Mouse (Mus musculus) liver, embryonic 13.5 days (tissue): ENCODE measurements around the gene Uqcc2. TPM values are rescaled to one million over a fixed set of nuclear protein-coding genes. Genes with fewer than 3 reads are reported as not detected.
A peak's percentile ranks its signal among the peaks of the same experiment; 100 is the strongest.

ENCODE experiments used
- ATAC-seq: fragments of 200-750 bp; cut with Nextera tagmentation; 2 replicates; pipeline ENCODE4 v1.8.0; 2017; ENCODE audit warnings: low read depth, mild to moderate bottlenecking, moderate number of reproducible peaks, moderate library complexity
- DNase-seq: peaks from one replicate; pipeline ENCODE4 v3.0.0; 2022
- H3K27ac ChIP-seq: fragments of 300-500 bp; sonication (generic); 2 replicates; pipeline ENCODE4 v1.5.1; 2015; ENCODE audit warnings: moderate library complexity, mild to moderate bottlenecking, inconsistent platforms
- H3K27me3 ChIP-seq: fragments of 300-500 bp; sonication (generic); 2 replicates; pipeline ENCODE4 v1.6.1; 2015; ENCODE audit warnings: mild to moderate bottlenecking, inconsistent platforms
- H3K36me3 ChIP-seq: fragments of 300-500 bp; sonication (generic); 2 replicates; pipeline ENCODE4 v1.6.1; 2015; ENCODE audit warnings: mild to moderate bottlenecking, inconsistent platforms
- H3K4me1 ChIP-seq: fragments of 300-500 bp; sonication (generic); replicated peaks from 2 replicates; pipeline ENCODE4 v1.6.1; 2015; ENCODE audit warnings: inconsistent platforms
- H3K4me2 ChIP-seq: fragments of 300-500 bp; sonication (generic); 2 replicates; pipeline ENCODE4 v1.6.1; 2015; ENCODE audit warnings: inconsistent platforms, mild to moderate bottlenecking, moderate library complexity
- H3K4me3 ChIP-seq: fragments of 300-500 bp; sonication (generic); replicated peaks from 2 replicates; pipeline ENCODE4 v1.5.1; 2015; ENCODE audit warnings: mild to moderate bottlenecking, inconsistent platforms
- H3K9ac ChIP-seq: fragments of 300-500 bp; sonication (generic); 2 replicates; pipeline ENCODE4 v1.6.1; 2015; ENCODE audit warnings: mild to moderate bottlenecking, inconsistent platforms
- H3K9me3 ChIP-seq: fragments of 300-500 bp; sonication (generic); replicated peaks from 2 replicates; pipeline ENCODE4 v1.6.1; 2016; ENCODE audit warnings: inconsistent platforms
- WGBS: fragments of 180-500 bp; shearing (Covaris S2); methylation state at CpG from one replicate; pipeline ENCODE4 v1.1.7; 2015; ENCODE audit not compliant: insufficient replicate concordance; 5-methylcytosine and 5-hydroxymethylcytosine counted together
- polyA plus RNA-seq: library from polyadenylated mRNA; unstranded; fragments of >200 nt; fragmentation: Nextera tagmentation; extraction: Ambion mirVana; gene quantifications from 2 replicates; pipeline ENCODE4 v1.2.1, GENCODE M21; 2015

The Uqcc2 gene
- polyA plus RNA-seq, 1 experiment from 2014 or later: 211 TPM

DNA sequence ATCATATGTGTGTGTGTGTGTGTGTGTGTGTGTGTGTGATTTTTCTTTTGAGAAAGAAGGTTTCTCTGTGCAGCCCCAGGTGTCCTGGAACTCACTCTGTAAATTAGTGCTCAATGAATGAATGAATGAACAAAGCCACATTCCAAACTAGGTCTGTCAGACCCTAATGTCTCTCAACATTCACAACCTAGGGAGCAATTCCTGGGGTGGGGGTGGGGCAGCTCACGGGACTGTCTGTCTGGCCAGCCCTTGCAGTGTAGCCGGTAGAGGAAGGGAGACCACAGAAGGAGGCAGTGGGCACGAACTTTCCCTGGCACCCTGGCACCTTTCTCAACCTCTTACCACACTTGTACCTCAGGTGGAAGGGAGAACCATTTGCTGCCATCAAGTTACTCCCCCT is 999 bp upstream of the Uqcc2 start:
- Histone ChIP-seq H3K27me3 (peaks cover 3% of the 10 kb centered on the region; the same call in 1 of the 2 replicates), H3K36me3 (peaks cover 5% of the 10 kb centered on the region; the same call in 1 of the 2 replicates), H3K27ac (0 out of 2 replicates have a peak overlapping the region, but pooled peaks have one; percentile 29), H3K4me1 (peaks cover 60% of the 10 kb centered on the region), H3K4me2 (no peak overlapping the region), H3K9me3 (no peaks in the 10 kb centered on the region), H3K4me3 (no peak overlapping the region), H3K9ac (no peak overlapping the region)
- no peak for DNase-seq
- WGBS: 33% methylated on average over 3 of the region's 3 CpGs
- no peak for ATAC-seq

DNA sequence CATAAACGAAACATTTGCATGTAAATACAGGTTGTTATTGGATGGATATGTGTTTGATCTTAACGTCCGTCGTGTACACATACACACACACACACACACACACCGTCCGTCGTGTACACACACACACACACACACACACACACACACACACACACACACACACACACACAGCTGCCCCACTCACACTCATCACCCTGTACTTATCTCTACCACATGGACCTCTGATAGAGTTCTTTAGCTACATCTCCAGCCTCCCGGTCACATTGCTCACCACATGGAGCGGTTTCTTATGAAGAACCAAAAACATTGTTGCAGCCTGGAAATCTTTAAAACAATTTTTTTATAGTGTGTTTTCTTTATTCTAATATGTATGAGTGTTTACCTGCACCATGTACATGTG is 471 bp upstream of the Uqcc2 start:
- Histone ChIP-seq H3K9me3 (no peaks in the 10 kb centered on the region), H3K36me3 (peaks cover 7% of the 10 kb centered on the region; the same call in 1 of the 2 replicates), H3K27ac (peak overlapping the region; percentile 63), H3K4me2 (peak overlapping the region; percentile 73), H3K27me3 (0 out of 2 replicates have a peak, but pooled peaks cover 3% of the 10 kb centered on the region), H3K4me3 (peak overlapping the region; percentile 81), H3K9ac (peak overlapping the region; percentile 79), H3K4me1 (peaks cover 63% of the 10 kb centered on the region)
- 19% methylated on average over 9 of the region's 9 CpGs for WGBS
- peak; percentile 61 for ATAC-seq
- DNase-seq: no peak

DNA sequence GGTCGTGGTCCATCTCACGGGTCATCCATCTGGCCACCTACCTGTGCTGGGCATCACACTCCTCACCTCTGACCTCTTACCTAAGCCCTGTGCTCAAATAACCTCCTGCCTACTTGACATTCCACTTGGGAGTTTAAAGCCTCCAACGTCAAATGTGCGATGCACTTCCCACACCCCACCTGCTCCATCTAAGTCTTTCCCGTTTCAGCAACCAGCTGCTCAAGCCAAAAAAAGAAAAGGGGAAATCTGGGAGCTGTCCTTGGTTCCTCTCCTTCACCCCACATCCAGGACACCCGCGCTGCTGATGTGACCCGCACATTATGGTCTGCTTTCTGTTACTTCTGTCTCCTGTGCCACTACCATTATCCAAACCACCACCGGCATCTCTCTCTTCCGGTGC is 1.5 kb downstream of the Uqcc2 start:
- no peaks in the 10 kb centered on the region for H3K27me3 ChIP-seq
- peaks cover 72% of the 10 kb centered on the region for H3K4me1 ChIP-seq
- no peak overlapping the region for H3K27ac ChIP-seq
- peak overlapping the region; percentile 0; the same call in 1 of the 2 replicates for H3K4me2 ChIP-seq
- no peak overlapping the region for H3K9ac ChIP-seq
- 86% methylated on average over 10 of the region's 10 CpGs for WGBS
- no peaks in the 10 kb centered on the region for H3K9me3 ChIP-seq
- H3K4me3 ChIP-seq: no peak overlapping the region
- DNase-seq (no peak), ATAC-seq (no peak)
- peaks cover 18% of the 10 kb centered on the region; the same call in 1 of the 2 replicates for H3K36me3 ChIP-seq

DNA sequence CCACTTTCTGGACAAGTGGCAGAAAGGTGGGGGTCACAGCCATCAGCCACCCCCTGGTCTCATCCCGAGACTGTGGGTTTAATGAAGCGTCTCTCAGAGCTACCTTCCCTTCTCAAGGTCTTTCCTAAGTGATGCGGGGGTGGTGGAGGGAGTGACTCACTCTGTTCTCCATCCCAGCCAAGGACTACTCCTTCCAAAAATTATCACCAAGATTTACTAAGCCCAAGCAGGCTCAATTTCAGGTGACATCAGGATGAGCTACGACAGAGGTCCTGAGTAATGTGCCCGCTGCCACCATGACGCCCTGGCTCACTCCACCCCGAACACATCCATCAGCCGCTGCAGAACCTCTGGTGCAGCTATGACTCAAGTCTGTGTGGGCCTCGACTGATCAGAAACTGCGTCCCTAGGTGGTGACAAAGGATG is 2.5 kb downstream of the Uqcc2 start:
- H3K4me3 ChIP-seq: no peak overlapping the region
- DNase-seq (no peak), ATAC-seq (no peak)
- H3K9me3 ChIP-seq: no peaks in the 10 kb centered on the region
- no peak overlapping the region for H3K9ac ChIP-seq
- H3K27me3 ChIP-seq: no peaks in the 10 kb centered on the region
- no peak overlapping the region for H3K27ac ChIP-seq
- no peak overlapping the region for H3K4me2 ChIP-seq
- H3K36me3 ChIP-seq: peaks cover 18% of the 10 kb centered on the region; the same call in 1 of the 2 replicates
- peaks cover 77% of the 10 kb centered on the region for H3K4me1 ChIP-seq
- WGBS: 71% methylated on average over 10 of the region's 10 CpGs

DNA sequence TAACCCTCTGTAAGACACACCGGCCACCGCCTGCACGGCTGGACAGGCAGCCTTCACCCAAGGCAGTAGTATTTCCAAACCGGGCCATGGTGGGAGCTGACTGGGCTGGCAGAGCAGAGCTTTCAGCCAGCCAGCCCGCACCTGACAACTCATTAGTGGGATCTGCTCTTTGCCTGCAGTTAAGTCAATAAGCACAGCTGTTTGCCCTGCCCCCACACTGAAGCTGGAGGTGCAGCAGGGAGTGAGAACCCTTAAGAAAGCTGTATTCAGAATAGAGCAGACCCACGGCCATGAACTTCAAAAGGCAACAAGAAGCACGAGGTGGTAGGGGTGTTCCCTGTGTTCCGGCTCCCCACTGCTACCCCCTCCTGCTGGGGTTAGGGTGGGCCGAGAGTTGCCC is 3.5 kb downstream of the Uqcc2 start:
- ATAC-seq (no peak), DNase-seq (no peak)
- 63% methylated on average over 9 of the region's 9 CpGs for WGBS
- Histone ChIP-seq H3K27me3 (no peaks in the 10 kb centered on the region), H3K9me3 (no peaks in the 10 kb centered on the region), H3K9ac (0 out of 2 replicates have a peak overlapping the region, but pooled peaks have one; percentile 9), H3K27ac (no peak overlapping the region), H3K4me2 (0 out of 2 replicates have a peak overlapping the region, but pooled peaks have one; percentile 13), H3K4me3 (no peak overlapping the region), H3K4me1 (peaks cover 71% of the 10 kb centered on the region), H3K36me3 (peaks cover 23% of the 10 kb centered on the region)

DNA sequence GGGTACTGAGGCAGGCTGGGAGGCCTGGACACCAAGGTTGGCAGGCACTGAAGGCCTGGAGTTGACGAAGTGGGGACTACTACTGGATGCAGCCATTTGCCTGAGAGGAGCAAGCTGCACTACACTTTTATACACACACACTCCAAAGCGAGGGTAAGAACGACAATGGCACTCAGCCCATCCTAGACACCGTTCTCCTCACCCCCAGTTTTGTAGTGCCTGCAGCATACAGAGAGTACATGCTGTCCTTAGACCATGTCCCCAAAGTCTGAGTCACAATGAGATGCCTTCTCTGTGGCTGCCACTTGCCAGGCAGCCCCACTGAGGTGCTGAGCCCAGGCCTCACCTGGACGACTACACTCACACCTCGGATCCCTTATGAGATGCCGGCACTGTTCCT is 3.9 kb downstream of the Uqcc2 start:
- no peak for ATAC-seq
- 0 out of 2 replicates have a peak overlapping the region, but pooled peaks have one; percentile 13 for H3K4me2 ChIP-seq
- no peaks in the 10 kb centered on the region for H3K27me3 ChIP-seq
- no peak for DNase-seq
- 75% methylated on average over 7 of the region's 7 CpGs for WGBS
- H3K27ac ChIP-seq: no peak overlapping the region
- H3K36me3 ChIP-seq: peaks cover 27% of the 10 kb centered on the region
- 0 out of 2 replicates have a peak overlapping the region, but pooled peaks have one; percentile 9 for H3K9ac ChIP-seq
- H3K4me3 ChIP-seq: no peak overlapping the region
- no peaks in the 10 kb centered on the region for H3K9me3 ChIP-seq
- H3K4me1 ChIP-seq: peaks cover 71% of the 10 kb centered on the region

DNA sequence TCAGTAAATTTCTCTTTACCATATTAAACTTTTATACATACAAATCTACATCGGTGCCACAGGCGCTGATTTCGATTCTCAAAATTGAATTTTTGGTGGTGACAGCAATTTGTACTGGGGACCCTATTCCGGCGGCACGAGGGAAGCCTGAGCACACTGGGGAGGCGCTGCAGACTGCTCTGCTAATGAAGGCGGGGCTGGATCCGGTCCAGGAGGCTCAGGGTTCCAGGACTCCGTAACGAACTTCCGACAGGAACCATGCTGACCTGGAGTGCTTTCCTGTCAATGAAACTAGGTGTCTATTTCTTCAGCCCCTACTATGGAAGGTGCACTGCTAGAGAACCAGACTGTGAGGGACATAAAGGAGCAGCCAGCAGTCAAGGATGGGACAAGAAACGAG is 4.4 kb downstream of the Uqcc2 start:
- no peak overlapping the region for H3K9ac ChIP-seq
- DNase-seq: no peak
- H3K4me3 ChIP-seq: no peak overlapping the region
- WGBS: 80% methylated on average over 13 of the region's 13 CpGs
- no peak for ATAC-seq
- no peak overlapping the region for H3K27ac ChIP-seq
- peaks cover 32% of the 10 kb centered on the region for H3K36me3 ChIP-seq
- no peaks in the 10 kb centered on the region for H3K9me3 ChIP-seq
- H3K27me3 ChIP-seq: no peaks in the 10 kb centered on the region
- peaks cover 71% of the 10 kb centered on the region for H3K4me1 ChIP-seq
- H3K4me2 ChIP-seq: no peak overlapping the region

DNA sequence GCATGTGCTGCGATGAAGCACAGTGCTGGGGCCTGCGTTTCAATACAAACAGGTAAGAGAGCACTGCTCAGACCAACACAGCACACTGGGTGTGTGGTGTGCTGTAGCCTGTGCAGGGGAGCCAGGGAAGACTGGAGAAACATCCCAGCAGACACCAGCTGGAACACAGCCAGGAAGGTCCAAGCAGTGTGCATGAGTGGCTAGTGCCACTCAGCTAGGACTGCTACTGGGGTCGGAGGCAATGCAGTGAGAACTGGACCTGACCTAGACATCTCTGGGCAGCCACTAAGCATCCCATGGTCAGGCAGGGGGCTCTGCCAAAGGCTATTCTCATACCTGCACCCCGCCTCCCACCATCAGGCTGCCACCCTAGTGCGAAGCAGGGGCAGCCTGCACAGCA is 5.5 kb downstream of the Uqcc2 start:
- Histone ChIP-seq H3K4me2 (no peak overlapping the region), H3K9me3 (no peaks in the 10 kb centered on the region), H3K4me1 (peaks cover 74% of the 10 kb centered on the region), H3K27ac (no peak overlapping the region), H3K9ac (no peak overlapping the region), H3K36me3 (peaks cover 43% of the 10 kb centered on the region), H3K4me3 (no peak overlapping the region), H3K27me3 (no peaks in the 10 kb centered on the region)
- ATAC-seq: no peak
- no peak for DNase-seq
- 82% methylated on average over 5 of the region's 5 CpGs for whole genome bisulfite sequencing

DNA sequence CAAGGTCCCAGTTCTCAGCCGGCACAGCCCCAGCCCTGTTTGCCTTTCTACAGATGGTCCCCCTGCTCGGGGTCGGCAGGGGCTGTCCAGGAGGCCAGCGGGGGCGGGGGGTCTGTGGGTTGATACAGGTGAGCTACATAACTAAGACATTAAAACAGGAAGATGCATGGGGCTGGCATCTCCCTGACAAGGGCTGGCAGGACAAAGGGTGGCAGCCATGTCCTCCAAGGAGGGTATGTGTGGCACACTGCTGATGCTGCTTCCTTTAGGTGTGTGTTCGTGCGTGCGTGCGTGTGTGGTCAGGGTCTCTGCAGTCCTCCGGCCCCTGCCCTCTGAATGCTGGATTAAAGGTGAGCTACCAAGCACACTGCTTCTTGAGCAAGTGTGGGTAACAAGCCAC is 6.7 kb downstream of the Uqcc2 start:
- 81% methylated on average over 10 of the region's 10 CpGs for WGBS
- no peak for ATAC-seq
- Histone ChIP-seq H3K9me3 (no peaks in the 10 kb centered on the region), H3K36me3 (peaks cover 55% of the 10 kb centered on the region), H3K4me1 (peaks cover 73% of the 10 kb centered on the region), H3K9ac (no peak overlapping the region), H3K4me2 (no peak overlapping the region), H3K4me3 (no peak overlapping the region), H3K27me3 (no peaks in the 10 kb centered on the region), H3K27ac (no peak overlapping the region)
- no peak for DNase-seq

DNA sequence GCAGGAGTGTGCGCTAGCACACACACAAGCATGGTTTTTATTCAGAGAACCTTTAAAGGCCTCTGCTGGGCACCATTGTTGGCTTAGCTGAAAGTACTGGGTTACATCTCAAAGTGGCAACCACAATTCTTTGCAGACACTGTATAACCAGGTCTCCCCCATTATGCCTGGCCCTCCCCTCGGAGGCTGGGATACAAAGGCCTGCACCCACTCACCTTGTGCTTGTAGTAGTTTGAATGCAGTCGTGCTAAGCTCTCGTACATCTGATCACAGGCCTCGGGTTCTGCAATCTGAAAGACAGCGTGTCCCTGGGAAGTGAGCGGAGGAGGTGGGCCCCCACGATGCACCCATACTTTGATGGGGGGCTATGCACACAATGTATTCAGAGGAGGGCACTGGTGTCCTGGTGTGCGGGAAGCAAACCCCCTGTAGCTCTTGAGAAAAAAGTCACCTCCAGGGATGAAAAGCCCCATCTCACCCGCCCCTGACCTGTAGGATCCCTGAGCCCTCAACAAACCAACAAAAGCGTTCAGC is 8.0 kb downstream of the Uqcc2 start:
- DNase-seq: no peak
- peaks cover 71% of the 10 kb centered on the region for H3K4me1 ChIP-seq
- peaks cover 56% of the 10 kb centered on the region for H3K36me3 ChIP-seq
- no peak overlapping the region for H3K9ac ChIP-seq
- no peak overlapping the region for H3K4me3 ChIP-seq
- no peak overlapping the region for H3K4me2 ChIP-seq
- no peak for ATAC-seq
- WGBS: 79% methylated on average over 11 of the region's 11 CpGs
- H3K27ac ChIP-seq: no peak overlapping the region
- H3K9me3 ChIP-seq: no peaks in the 10 kb centered on the region
- H3K27me3 ChIP-seq: no peaks in the 10 kb centered on the region

DNA sequence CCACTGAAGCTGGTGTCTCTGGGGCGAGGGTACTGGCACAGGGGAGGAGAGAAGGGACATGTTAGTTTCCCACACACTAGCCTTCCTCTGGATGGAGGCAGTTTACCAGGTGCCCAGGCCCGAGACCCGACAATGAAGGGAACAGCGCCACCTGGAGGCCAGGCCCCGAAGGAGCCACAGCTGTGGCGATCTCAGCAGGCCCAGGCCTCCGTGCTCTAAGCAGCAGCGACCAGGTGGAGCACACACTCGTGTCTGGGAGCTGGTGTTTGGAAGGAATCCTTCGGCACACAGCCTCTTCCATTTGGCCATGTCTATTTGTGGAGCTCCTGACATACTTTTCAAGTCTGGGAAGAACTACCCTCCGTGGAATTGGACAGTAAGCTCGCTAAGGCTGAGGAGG is 8.5 kb downstream of the Uqcc2 start:
- no peak overlapping the region for H3K9ac ChIP-seq
- H3K9me3 ChIP-seq: no peaks in the 10 kb centered on the region
- WGBS: 37% methylated on average over 12 of the region's 12 CpGs
- no peaks in the 10 kb centered on the region for H3K27me3 ChIP-seq
- DNase-seq: peak; percentile 48
- peaks cover 70% of the 10 kb centered on the region for H3K4me1 ChIP-seq
- H3K27ac ChIP-seq: 0 out of 2 replicates have a peak overlapping the region, but pooled peaks have one; percentile 4
- H3K36me3 ChIP-seq: peaks cover 56% of the 10 kb centered on the region
- no peak overlapping the region for H3K4me3 ChIP-seq
- peak; percentile 39 for ATAC-seq
- no peak overlapping the region for H3K4me2 ChIP-seq

DNA sequence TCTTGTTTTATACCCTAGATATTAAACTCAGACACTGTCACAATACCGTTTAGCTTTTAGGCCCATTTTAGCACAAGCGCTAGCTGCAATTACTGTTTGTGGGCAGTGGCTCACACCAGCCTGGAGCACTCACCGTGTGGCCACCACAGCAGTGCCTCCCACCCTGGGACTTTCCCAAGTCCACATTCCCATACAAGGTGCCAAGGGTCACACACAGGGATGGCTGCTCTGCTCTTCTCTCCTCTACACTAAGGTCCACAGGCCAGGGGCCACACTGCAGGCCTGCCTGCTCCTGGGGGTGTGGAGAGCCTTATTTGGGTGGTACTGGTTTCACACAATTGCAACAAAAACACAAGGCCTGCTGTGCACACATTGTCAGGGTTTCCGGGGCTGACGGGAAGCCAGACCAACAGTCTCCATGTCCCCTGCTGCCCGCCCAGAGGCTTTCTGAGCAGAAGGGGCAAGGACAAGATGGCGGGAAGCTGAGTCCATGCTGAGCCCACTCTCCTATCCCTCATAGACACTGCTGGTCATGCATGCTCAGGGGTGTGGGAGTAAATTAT is 9.8 kb downstream of the Uqcc2 start:
- H3K27ac ChIP-seq: peak overlapping the region; percentile 15; the same call in 1 of the 2 replicates
- H3K27me3 ChIP-seq: no peaks in the 10 kb centered on the region
- DNase-seq (no peak), ATAC-seq (peak; percentile 57)
- peaks cover 69% of the 10 kb centered on the region for H3K4me1 ChIP-seq
- no peaks in the 10 kb centered on the region for H3K9me3 ChIP-seq
- H3K4me3 ChIP-seq: no peak overlapping the region
- no peak overlapping the region for H3K9ac ChIP-seq
- 73% methylated on average over 7 of the region's 7 CpGs for WGBS
- H3K4me2 ChIP-seq: no peak overlapping the region
- H3K36me3 ChIP-seq: peaks cover 51% of the 10 kb centered on the region
